Mouse (Mus musculus): ENCODE measurements at regions not wholly inside any gene's neighbourhood (a gene's known extent, or its start where the extent isn't known, plus 50 kb on each side); places are given as distances from the start of the nearest gene placed in this dataset.
"Not testable (repeated sequence)": the region's sequence is repeated elsewhere in the genome, so short reads cannot be mapped to it uniquely, and the experiment has no call there.

GRCm38 (mm10) chr10:53463471-53463870 is 83.7 kb upstream of the Cep85l start:
- no peaks in the 10 kb centered on the region for H3K36me3 ChIP-seq (ENCODE audit: control insufficient read depth, insufficient read depth)
- H3K4me3 ChIP-seq (ENCODE audit: low read depth, low read length), result no peak overlapping the region
- peaks cover 3% of the 10 kb centered on the region for H3K4me1 ChIP-seq (ENCODE audit: control insufficient read depth, low read depth, low read length)
- no peak for ATAC-seq (ENCODE audit: low read depth)
- H3K27me3 ChIP-seq (ENCODE audit: control insufficient read depth, insufficient read depth, low read depth, low read length), result no peaks in the 10 kb centered on the region
- no peak overlapping the region for H3K27ac ChIP-seq (ENCODE audit: low read length)
- no peak overlapping the region for H3K4me2 ChIP-seq (ENCODE audit: low read depth, low read length)
- 27% methylated on average over 3 of the region's 3 CpGs for WGBS (ENCODE audit: insufficient replicate concordance)
- no peaks in the 10 kb centered on the region for H3K9me3 ChIP-seq (replicated peaks; ENCODE audit: control insufficient read depth, low read length)
- H3K9ac ChIP-seq (ENCODE audit: low read depth, low read length), result no peak overlapping the region

- peaks cover 3% of the 10 kb centered on the region for H3K4me1 ChIP-seq (ENCODE audit: control insufficient read depth, low read depth, low read length)
- H3K36me3 ChIP-seq (ENCODE audit: control insufficient read depth, insufficient read depth), result no peaks in the 10 kb centered on the region
- no peak overlapping the region for H3K27ac ChIP-seq (ENCODE audit: low read length)
- no peak overlapping the region for H3K4me2 ChIP-seq (ENCODE audit: low read depth, low read length)
- H3K27me3 ChIP-seq (ENCODE audit: control insufficient read depth, insufficient read depth, low read depth, low read length), result no peaks in the 10 kb centered on the region
- ATAC-seq (ENCODE audit: low read depth), result no peak
- H3K4me3 ChIP-seq (ENCODE audit: low read depth, low read length), result no peak overlapping the region
- WGBS (ENCODE audit: insufficient replicate concordance), result 51% methylated on average over 15 of the region's 15 CpGs
- H3K9ac ChIP-seq (ENCODE audit: low read depth, low read length), result no peak overlapping the region
- no peaks in the 10 kb centered on the region for H3K9me3 ChIP-seq (replicated peaks; ENCODE audit: control insufficient read depth, low read length)
Observed at GRCm38 (mm10) chr10:53462449-53463308, 82.9 kb upstream of the Cep85l start.

- ATAC-seq (ENCODE audit: low read depth), result peak; percentile 11; the same call in 1 of the 2 replicates
- no peak overlapping the region for H3K27ac ChIP-seq (ENCODE audit: low read length)
- no peaks in the 10 kb centered on the region for H3K27me3 ChIP-seq (ENCODE audit: control insufficient read depth, insufficient read depth, low read depth, low read length)
- H3K9me3 ChIP-seq (replicated peaks; ENCODE audit: control insufficient read depth, low read length), result no peaks in the 10 kb centered on the region
- no peak overlapping the region for H3K4me3 ChIP-seq (ENCODE audit: low read depth, low read length)
- 15% methylated on average over 7 of the region's 7 CpGs for WGBS (ENCODE audit: insufficient replicate concordance)
- no peak overlapping the region for H3K9ac ChIP-seq (ENCODE audit: low read depth, low read length)
- no peak overlapping the region for H3K4me2 ChIP-seq (ENCODE audit: low read depth, low read length)
- H3K36me3 ChIP-seq (ENCODE audit: control insufficient read depth, insufficient read depth), result no peaks in the 10 kb centered on the region
- peaks cover 3% of the 10 kb centered on the region for H3K4me1 ChIP-seq (ENCODE audit: control insufficient read depth, low read depth, low read length)
Observed at GRCm38 (mm10) chr10:53461070-53461781, 81.5 kb upstream of the Cep85l start.

- not testable (repeated sequence) for H3K27me3 ChIP-seq (ENCODE audit: control insufficient read depth, insufficient read depth, low read depth, low read length); H3K4me3 ChIP-seq (ENCODE audit: low read depth, low read length); H3K27ac ChIP-seq (ENCODE audit: low read length); ATAC-seq (ENCODE audit: low read depth); H3K4me1 ChIP-seq (ENCODE audit: control insufficient read depth, low read depth, low read length); H3K9ac ChIP-seq (ENCODE audit: low read depth, low read length); H3K9me3 ChIP-seq (replicated peaks; ENCODE audit: control insufficient read depth, low read length); H3K4me2 ChIP-seq (ENCODE audit: low read depth, low read length); H3K36me3 ChIP-seq (ENCODE audit: control insufficient read depth, insufficient read depth)
- WGBS (ENCODE audit: insufficient replicate concordance), result 51% methylated on average over 1 of the region's 1 CpGs
Observed at GRCm38 (mm10) chr10:53459706-53460105, 80.0 kb upstream of the Cep85l start.

GRCm38 (mm10) chr10:53456027-53456713 is 76.4 kb upstream of the Cep85l start:
- Histone ChIP-seq H3K9me3 (replicated peaks; ENCODE audit: control insufficient read depth, low read length) (no peaks in the 10 kb centered on the region), H3K9ac (ENCODE audit: low read depth, low read length) (no peak overlapping the region), H3K4me2 (ENCODE audit: low read depth, low read length) (no peak overlapping the region), H3K36me3 (ENCODE audit: control insufficient read depth, insufficient read depth) (no peaks in the 10 kb centered on the region), H3K4me1 (ENCODE audit: control insufficient read depth, low read depth, low read length) (peaks cover under 1% of the 10 kb centered on the region), H3K27ac (ENCODE audit: low read length) (no peak overlapping the region), H3K27me3 (ENCODE audit: control insufficient read depth, insufficient read depth, low read depth, low read length) (no peaks in the 10 kb centered on the region), H3K4me3 (ENCODE audit: low read depth, low read length) (no peak overlapping the region)
- WGBS (ENCODE audit: insufficient replicate concordance), result 35% methylated on average over 4 of the region's 4 CpGs
- peak; percentile 56 for ATAC-seq (ENCODE audit: low read depth)

GRCm38 (mm10) chr10:53444789-53445188 is 65.0 kb upstream of the Cep85l start:
- no peak for ATAC-seq (ENCODE audit: low read depth)
- Histone ChIP-seq H3K27ac (ENCODE audit: low read length) (no peak overlapping the region), H3K9ac (ENCODE audit: low read depth, low read length) (no peak overlapping the region), H3K27me3 (ENCODE audit: control insufficient read depth, insufficient read depth, low read depth, low read length) (no peaks in the 10 kb centered on the region), H3K4me3 (ENCODE audit: low read depth, low read length) (no peak overlapping the region), H3K36me3 (ENCODE audit: control insufficient read depth, insufficient read depth) (no peaks in the 10 kb centered on the region), H3K4me2 (ENCODE audit: low read depth, low read length) (no peak overlapping the region), H3K9me3 (replicated peaks; ENCODE audit: control insufficient read depth, low read length) (no peaks in the 10 kb centered on the region), H3K4me1 (ENCODE audit: control insufficient read depth, low read depth, low read length) (no peaks in the 10 kb centered on the region)
- 55% methylated on average over 3 of the region's 3 CpGs for WGBS (ENCODE audit: insufficient replicate concordance)

- Histone ChIP-seq H3K4me2 (ENCODE audit: low read depth, low read length) (no peak overlapping the region), H3K4me3 (ENCODE audit: low read depth, low read length) (no peak overlapping the region), H3K4me1 (ENCODE audit: control insufficient read depth, low read depth, low read length) (peaks cover 2% of the 10 kb centered on the region; the same call in 1 of the 2 replicates), H3K36me3 (ENCODE audit: control insufficient read depth, insufficient read depth) (no peaks in the 10 kb centered on the region), H3K27me3 (ENCODE audit: control insufficient read depth, insufficient read depth, low read depth, low read length) (no peaks in the 10 kb centered on the region), H3K9me3 (replicated peaks; ENCODE audit: control insufficient read depth, low read length) (no peaks in the 10 kb centered on the region), H3K9ac (ENCODE audit: low read depth, low read length) (no peak overlapping the region), H3K27ac (ENCODE audit: low read length) (no peak overlapping the region)
- no peak for ATAC-seq (ENCODE audit: low read depth)
- WGBS (ENCODE audit: insufficient replicate concordance), result 59% methylated on average over 1 of the region's 1 CpGs
Observed at GRCm38 (mm10) chr10:53443443-53443842, 63.7 kb upstream of the Cep85l start.

- H3K4me3 ChIP-seq (ENCODE audit: low read depth, low read length), result no peak overlapping the region
- WGBS (ENCODE audit: insufficient replicate concordance), result 86% methylated on average over 14 of the region's 14 CpGs
- no peak overlapping the region for H3K9ac ChIP-seq (ENCODE audit: low read depth, low read length)
- H3K4me1 ChIP-seq (ENCODE audit: control insufficient read depth, low read depth, low read length), result peaks cover 5% of the 10 kb centered on the region
- no peaks in the 10 kb centered on the region for H3K27me3 ChIP-seq (ENCODE audit: control insufficient read depth, insufficient read depth, low read depth, low read length)
- H3K27ac ChIP-seq (ENCODE audit: low read length), result no peak overlapping the region
- no peak overlapping the region for H3K4me2 ChIP-seq (ENCODE audit: low read depth, low read length)
- H3K36me3 ChIP-seq (ENCODE audit: control insufficient read depth, insufficient read depth), result no peaks in the 10 kb centered on the region
- ATAC-seq (ENCODE audit: low read depth), result no peak
- H3K9me3 ChIP-seq (replicated peaks; ENCODE audit: control insufficient read depth, low read length), result no peaks in the 10 kb centered on the region
Observed at GRCm38 (mm10) chr10:53442912-53443311, 63.2 kb upstream of the Cep85l start.
